Mouse (Mus musculus) lung, postnatal 36 days (tissue): Measurements from ENCODE around the gene Mettl27.

Source experiments
- DNase-seq: peaks from one replicate; pipeline ENCODE4 v3.0.0; 2022; ENCODE audit warnings: mixed read lengths

The Mettl27 gene

GRCm38 (mm10) chr5:134989166-134989565 lies 57.0 kb downstream of the Mettl27 start:
- no peak for DNase-seq

- DNase-seq: peak; percentile 66
Measured at GRCm38 (mm10) chr5:134989741-134990140, 57.6 kb downstream of the Mettl27 start.
